Mouse (Mus musculus): ENCODE measurements around the gene Ddx39b. TPM values are rescaled to one million over a fixed set of nuclear protein-coding genes. Genes with fewer than 3 reads are reported as not detected.

Gene Ddx39b
- polyA plus RNA-seq, 1 experiment = 382 TPM

DNA sequence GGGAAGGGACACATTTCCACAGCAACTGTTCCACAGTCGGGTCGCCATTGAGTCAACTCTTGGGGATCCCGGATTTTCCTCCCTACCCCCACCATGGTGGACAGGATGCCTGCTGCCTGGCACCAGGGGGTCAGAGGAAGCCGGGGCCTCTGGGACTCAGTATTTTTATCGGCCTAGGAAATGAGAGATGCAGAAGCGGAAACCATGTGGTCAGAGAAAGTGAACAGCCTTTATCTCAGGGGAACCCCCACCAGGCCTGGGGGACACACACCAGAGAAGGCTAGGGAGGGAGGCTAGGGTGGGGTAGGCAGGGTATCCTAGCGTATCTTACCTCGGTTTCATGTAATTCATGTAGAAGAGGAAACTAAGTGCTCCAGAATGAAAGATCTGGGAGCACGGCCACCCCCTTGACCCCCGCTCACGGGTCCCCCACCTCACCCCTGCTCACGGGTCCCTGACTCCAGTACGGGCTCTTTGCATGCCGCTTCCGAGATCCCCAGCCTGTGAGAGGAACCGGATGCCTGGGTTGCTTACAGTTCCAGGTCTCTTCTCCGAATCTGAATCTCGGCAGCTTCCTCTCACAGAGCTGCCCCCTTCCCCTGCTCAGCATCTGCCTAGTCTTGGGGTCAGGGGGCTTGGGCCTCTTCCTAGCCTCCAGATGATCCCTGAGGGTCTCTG, 22.9 kb upstream of the Ddx39b start:
- TF ChIP-seq CTCF (IDR thresholded peaks at IDR 0.05; ENCODE audit: extremely low read depth, insufficient read depth, low read length) = no peak
- no peak for TF ChIP-seq POLR2A (IDR thresholded peaks at IDR 0.05; ENCODE audit: extremely low read depth, insufficient read depth, low read length)
- H3K4me3 ChIP-seq (ENCODE audit: insufficient read depth, low read length) = no peak overlapping the region
- H3K27ac ChIP-seq (ENCODE audit: insufficient read depth, low read length) = no peak overlapping the region
- H3K4me1 ChIP-seq (ENCODE audit: control insufficient read depth, insufficient read depth, low read length) = peaks cover 5% of the 10 kb centered on the region; the same call in 1 of the 2 replicates

DNA sequence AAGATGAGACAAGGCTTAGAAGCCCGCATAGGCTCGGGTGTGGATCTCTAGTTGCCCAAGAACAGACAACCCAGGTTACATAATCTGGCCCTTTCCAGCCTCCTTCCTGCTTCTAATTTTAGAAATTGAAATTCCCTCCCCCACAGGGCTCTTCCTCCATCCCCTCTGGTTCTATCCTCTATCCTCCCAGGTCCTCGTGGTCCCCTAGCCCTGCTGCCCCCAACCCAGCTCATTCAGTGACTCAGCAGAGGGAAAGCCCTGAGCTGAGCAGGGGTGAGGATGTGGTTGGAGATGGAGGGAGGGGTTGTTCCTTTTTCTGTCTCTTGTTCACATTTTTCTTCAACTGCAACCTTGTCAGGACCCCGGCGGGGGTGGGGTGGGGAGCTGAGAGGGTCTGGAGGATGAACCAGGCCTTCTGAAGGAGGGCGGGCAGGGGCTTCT, 21.9 kb upstream of the Ddx39b start:
- Histone ChIP-seq H3K4me1 (ENCODE audit: control insufficient read depth, insufficient read depth, low read length) (peaks cover 5% of the 10 kb centered on the region; the same call in 1 of the 2 replicates), H3K4me3 (ENCODE audit: insufficient read depth, low read length) (no peak overlapping the region), H3K27ac (ENCODE audit: insufficient read depth, low read length) (0 out of 2 replicates have a peak overlapping the region, but pooled peaks have one; percentile 26)
- TF ChIP-seq CTCF (IDR thresholded peaks at IDR 0.05; ENCODE audit: extremely low read depth, insufficient read depth, low read length) = no peak
- no peak for TF ChIP-seq POLR2A (IDR thresholded peaks at IDR 0.05; ENCODE audit: extremely low read depth, insufficient read depth, low read length)

DNA sequence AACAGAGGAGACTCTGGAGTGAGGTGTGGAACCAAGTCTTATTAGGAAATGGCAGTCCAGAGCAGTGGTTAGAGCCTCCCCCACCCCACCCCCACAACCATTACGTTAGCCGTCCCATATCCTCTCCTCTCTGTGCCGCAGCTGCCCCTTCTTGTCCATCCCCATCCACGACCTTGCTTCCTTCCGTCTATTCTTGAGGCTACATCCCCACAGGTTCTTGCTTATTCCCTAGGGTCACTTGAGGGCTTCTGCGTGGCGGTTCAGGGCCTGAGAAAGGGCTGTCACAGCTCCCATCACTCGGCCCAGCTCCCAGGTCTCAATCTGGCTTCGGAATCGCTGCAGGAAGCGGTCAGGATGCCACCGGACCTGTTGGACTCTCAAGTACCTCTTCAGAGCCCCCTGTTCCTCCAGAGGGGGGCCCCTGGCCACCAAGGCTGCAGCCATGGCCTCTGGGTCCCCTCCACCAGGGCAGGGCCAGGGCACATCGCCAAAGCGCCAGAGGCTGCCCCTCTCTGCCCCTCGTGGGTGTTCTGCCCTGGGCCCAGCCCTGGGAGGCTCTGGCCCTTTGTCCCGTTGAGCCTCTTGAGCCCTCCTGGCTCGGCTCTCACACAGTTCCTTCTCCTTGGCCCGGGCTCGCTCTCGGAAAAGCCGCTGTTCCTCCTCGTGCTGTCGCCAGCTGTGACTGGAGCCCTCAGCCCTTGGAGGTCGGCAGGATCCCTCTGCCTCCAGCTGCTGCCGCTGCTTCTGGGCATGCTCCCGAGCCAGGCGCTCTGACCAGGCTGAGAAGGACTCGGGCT, 21.2 kb upstream of the Ddx39b start, which contains the start of gene Gm16181:
Gene Gm16181, plus strand, starts transcription at position 679 of the 797 bp plus-strand sequence.
- TF ChIP-seq CTCF (IDR thresholded peaks at IDR 0.05; ENCODE audit: extremely low read depth, insufficient read depth, low read length) = no peak
- TF ChIP-seq POLR2A (IDR thresholded peaks at IDR 0.05; ENCODE audit: extremely low read depth, insufficient read depth, low read length) = no peak
- Histone ChIP-seq H3K27ac (ENCODE audit: insufficient read depth, low read length) (0 out of 2 replicates have a peak within 1 kb of the TSS, but pooled peaks have one; percentile 26), H3K4me1 (ENCODE audit: control insufficient read depth, insufficient read depth, low read length) (peaks cover 5% of the 10 kb centered on the region; the same call in 1 of the 2 replicates), H3K4me3 (ENCODE audit: insufficient read depth, low read length) (no peak within 1 kb of the TSS)

DNA sequence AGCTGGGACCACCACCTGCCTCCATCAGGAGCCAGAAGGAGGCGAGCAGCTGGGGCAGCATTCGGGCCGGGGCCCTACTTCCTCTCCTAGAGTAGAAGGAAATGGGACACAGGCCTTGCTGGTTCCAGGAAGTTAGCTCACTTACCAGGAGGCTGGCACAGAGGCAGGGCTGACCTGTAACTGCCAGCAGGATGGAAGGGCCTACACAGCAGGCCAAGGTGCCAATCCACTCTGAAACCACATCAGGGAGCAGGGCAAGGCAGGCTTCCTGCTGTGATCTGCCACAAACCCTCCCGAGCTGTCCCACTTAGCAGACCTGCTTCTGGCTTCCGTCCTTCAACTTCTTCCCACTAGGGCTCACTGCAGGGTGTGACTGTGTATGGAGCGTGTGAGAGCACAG, 19.2 kb upstream of the Ddx39b start:
- Histone ChIP-seq H3K4me3 (ENCODE audit: insufficient read depth, low read length) (no peak overlapping the region), H3K27ac (ENCODE audit: insufficient read depth, low read length) (no peak overlapping the region), H3K4me1 (ENCODE audit: control insufficient read depth, insufficient read depth, low read length) (peaks cover 5% of the 10 kb centered on the region; the same call in 1 of the 2 replicates)
- TF ChIP-seq CTCF (IDR thresholded peaks at IDR 0.05; ENCODE audit: extremely low read depth, insufficient read depth, low read length) (no peak), POLR2A (IDR thresholded peaks at IDR 0.05; ENCODE audit: extremely low read depth, insufficient read depth, low read length) (no peak)

DNA sequence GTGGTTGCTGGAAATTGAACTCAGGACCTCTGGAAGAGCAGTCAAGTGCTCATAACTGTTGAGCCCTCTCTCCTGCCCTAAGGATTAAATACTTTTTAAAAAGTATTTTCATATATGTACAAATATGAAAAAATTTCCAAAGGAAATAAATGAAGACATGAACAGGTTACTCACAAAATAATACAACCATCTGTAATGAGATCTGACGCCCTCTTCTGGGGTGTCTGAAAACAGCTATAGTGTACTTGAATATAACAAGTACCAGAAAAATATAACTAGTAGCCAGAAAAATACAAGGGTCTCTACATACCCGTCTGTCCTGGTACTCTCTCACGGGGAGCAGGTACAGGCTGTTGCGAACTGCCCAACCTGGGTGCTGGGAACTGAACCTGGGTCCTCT, 16.9 kb upstream of the Ddx39b start:
- no peak for TF ChIP-seq CTCF (IDR thresholded peaks at IDR 0.05; ENCODE audit: extremely low read depth, insufficient read depth, low read length)
- no peak for TF ChIP-seq POLR2A (IDR thresholded peaks at IDR 0.05; ENCODE audit: extremely low read depth, insufficient read depth, low read length)
- H3K4me1 ChIP-seq (ENCODE audit: control insufficient read depth, insufficient read depth, low read length) = peaks cover 2% of the 10 kb centered on the region; the same call in 1 of the 2 replicates
- no peak overlapping the region for H3K4me3 ChIP-seq (ENCODE audit: insufficient read depth, low read length)
- H3K27ac ChIP-seq (ENCODE audit: insufficient read depth, low read length) = no peak overlapping the region

DNA sequence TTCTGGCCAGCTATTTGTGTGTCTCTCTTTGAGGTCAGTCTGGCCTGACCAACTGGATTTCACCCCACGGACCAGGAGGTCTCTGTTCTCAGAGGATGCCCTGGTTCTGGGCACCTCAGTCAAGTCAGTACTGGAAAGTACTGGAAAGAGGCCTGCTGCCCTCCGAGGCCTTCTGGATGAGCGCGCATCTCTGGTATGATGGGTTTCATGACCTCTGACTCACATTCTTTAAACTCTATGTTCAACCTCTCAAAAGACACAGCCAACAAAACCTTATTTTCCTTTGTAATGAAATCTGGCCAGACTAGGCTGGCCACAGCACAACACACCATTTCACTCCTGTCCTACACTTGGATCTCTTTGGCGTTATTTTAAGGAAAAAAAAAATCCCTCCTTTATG, 16.1 kb upstream of the Ddx39b start:
- TF ChIP-seq CTCF (IDR thresholded peaks at IDR 0.05; ENCODE audit: extremely low read depth, insufficient read depth, low read length) (no peak), POLR2A (IDR thresholded peaks at IDR 0.05; ENCODE audit: extremely low read depth, insufficient read depth, low read length) (no peak)
- Histone ChIP-seq H3K4me3 (ENCODE audit: insufficient read depth, low read length) (no peak overlapping the region), H3K4me1 (ENCODE audit: control insufficient read depth, insufficient read depth, low read length) (no peaks in the 10 kb centered on the region), H3K27ac (ENCODE audit: insufficient read depth, low read length) (no peak overlapping the region)

DNA sequence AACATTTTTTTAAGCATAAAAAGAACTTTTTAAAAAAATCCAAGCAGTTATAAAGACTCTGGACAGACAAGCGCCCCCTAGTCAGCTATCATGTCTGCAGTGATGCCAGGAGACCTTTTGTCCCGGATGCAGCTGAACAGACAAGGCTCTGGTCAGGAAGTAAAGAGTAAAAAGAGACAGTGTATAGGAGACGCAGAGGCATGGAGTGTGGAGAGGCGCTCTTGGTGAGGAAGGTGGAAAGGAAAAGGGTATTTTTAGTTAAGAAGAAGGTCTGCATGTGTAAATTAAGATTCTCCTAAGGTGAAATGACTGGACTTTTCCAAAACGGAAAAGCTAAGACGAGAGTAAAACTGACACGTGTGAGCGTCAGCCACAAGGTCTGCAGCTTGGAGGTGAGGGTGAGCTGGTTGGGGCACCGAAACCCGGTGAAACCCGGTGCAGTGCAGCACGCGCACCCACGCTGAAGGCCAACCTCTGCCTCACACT, 14.9 kb upstream of the Ddx39b start:
- TF ChIP-seq POLR2A (IDR thresholded peaks at IDR 0.05; ENCODE audit: extremely low read depth, insufficient read depth, low read length) (no peak), CTCF (IDR thresholded peaks at IDR 0.05; ENCODE audit: extremely low read depth, insufficient read depth, low read length) (no peak)
- Histone ChIP-seq H3K4me3 (ENCODE audit: insufficient read depth, low read length) (no peak overlapping the region), H3K4me1 (ENCODE audit: control insufficient read depth, insufficient read depth, low read length) (no peaks in the 10 kb centered on the region), H3K27ac (ENCODE audit: insufficient read depth, low read length) (no peak overlapping the region)

DNA sequence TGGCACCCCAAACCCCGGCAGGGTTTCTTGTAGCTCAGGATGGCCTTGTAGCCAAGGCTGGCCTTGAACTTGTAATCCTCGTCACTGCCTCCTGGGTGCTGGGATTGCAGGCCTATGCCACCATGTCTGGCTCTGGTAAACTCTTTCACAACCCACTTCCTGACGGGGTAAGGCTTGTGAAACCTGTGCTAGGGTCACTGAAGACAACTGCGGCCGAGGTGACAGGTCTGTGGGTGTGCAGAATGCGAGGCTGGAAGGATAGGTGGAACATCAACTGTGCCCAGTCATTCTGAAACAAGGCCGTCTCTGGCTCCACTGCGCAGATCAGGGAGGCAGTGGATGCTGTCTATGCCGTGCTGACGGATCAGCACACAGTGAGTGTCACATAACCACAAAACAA, 10.5 kb upstream of the Ddx39b start:
- no peak for TF ChIP-seq POLR2A (IDR thresholded peaks at IDR 0.05; ENCODE audit: extremely low read depth, insufficient read depth, low read length)
- no peak for TF ChIP-seq CTCF (IDR thresholded peaks at IDR 0.05; ENCODE audit: extremely low read depth, insufficient read depth, low read length)
- Histone ChIP-seq H3K4me3 (ENCODE audit: insufficient read depth, low read length) (no peak overlapping the region), H3K4me1 (ENCODE audit: control insufficient read depth, insufficient read depth, low read length) (no peaks in the 10 kb centered on the region)

DNA sequence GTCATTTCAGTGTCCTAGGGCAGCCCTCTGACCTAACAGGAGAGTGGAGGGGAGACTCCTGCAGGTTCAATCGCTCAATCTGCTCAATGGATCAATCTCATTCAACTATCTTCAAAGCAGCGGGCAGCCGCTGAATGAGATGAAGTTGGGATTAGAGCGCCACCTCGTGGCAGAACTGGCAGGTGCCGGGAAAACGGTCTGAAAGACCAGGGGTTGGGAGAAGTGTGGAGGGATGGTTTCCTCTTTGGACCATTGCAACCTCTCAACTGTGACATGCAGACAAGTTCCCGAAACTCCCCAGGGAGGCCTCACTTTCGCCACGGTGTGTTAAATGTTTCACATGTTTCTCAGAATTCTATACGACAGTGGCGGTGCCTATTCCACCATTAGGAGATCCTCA, 9.5 kb upstream of the Ddx39b start:
- H3K27ac ChIP-seq (ENCODE audit: insufficient read depth, low read length) = no peak overlapping the region
- no peak overlapping the region for H3K4me3 ChIP-seq (ENCODE audit: insufficient read depth, low read length)
- TF ChIP-seq CTCF (IDR thresholded peaks at IDR 0.05; ENCODE audit: extremely low read depth, insufficient read depth, low read length) (peak; percentile 85), POLR2A (IDR thresholded peaks at IDR 0.05; ENCODE audit: extremely low read depth, insufficient read depth, low read length) (no peak)
- H3K4me1 ChIP-seq (ENCODE audit: control insufficient read depth, insufficient read depth, low read length) = no peaks in the 10 kb centered on the region

More for the DNA sequence above, 10.5 kb upstream of the Ddx39b start:
- H3K27ac ChIP-seq (ENCODE audit: insufficient read depth, low read length) = no peak overlapping the region

Measured in cortical plate, adult 2 months (tissue).